Mouse (Mus musculus) 3134 (cell line): ENCODE measurements around the gene Srgap1.

Source experiments
- DNase-seq: peaks from one replicate; pipeline ENCODE4 v3.0.0-alpha.2; 2011; ENCODE audit warnings: low spot score; ENCODE audit not compliant: insufficient read length; ENCODE audit errors: extremely low read depth

Srgap1 gene

DNA sequence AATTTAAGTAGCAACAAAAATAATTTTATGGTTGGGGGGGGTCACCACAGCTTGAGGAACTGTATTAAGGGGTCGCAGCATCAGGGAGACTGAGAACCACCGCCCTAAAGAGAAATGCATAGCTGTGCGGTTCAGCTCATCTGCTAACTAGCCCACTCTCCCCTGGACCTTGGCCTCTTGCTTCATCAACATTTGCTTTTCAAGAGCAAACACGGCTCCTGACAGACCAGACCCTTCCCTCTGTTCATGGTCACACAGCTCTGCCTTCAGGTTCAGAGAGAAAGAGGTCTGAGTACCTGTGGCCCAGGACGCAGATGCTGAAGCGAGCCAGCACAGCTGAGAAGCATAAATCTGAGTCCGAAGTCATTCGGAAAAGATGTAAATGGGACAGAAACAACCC, 29.4 kb downstream of the Srgap1 start:
- no peak for DNase-seq

DNA sequence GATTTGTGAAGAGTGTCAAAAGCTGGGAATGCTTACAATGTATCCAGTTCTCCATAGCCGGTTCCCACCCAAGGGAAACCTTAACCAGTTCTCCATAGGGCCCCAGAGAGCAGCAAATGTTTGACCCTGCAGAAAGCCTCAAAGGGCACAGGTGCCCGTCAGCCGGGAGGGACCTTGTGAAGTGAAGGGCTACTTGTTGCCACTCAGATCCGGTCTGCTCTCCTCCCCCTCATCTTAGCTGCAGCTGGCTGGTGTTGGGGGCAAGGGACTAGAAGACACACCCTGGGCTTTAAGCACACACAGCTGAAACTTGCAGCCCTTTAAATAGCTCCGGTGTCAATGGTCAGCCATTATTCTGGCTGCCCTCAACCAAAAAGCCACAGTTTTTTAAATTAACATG, 30.1 kb downstream of the Srgap1 start:
- DNase-seq: no peak

DNA sequence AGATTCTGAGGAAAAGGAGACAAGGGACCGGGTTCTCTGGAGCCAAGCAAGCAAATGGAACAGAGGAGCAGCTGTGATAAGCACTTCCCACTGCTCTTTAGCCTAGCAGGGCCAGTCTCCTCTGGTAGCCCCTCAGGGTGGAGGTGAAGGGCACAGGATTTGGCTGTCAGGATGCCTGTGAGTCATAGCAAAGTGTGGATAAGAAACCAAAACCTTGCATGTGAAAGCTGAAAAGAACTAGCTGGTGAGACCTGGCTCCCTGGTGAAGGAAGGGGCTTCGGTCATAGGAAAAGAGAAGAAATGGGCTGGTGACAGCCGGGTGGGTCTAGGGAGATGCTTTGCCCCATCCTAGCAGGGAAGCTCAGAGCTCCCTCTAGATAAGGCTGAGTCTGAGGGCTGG, 30.5 kb downstream of the Srgap1 start:
- no peak for DNase-seq

DNA sequence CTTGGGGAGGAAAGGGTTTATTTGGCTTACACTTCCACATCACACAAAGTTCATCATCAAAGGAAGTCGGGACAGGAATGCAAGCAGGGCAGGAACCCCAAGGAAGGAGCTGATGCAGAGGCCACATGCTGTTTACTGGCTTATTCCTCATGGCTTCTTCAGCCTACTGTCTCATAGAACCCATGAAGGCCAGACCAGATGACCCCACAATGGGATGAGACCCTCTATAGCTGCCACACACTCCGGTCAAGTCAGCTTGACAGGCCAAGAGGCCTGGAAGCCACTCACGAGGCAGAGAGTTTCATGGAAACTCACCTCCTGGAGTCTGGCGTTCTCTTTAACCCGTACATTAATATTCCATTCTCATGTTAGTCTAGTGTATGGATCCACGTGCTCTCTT, 34.8 kb downstream of the Srgap1 start:
- no peak for DNase-seq

DNA sequence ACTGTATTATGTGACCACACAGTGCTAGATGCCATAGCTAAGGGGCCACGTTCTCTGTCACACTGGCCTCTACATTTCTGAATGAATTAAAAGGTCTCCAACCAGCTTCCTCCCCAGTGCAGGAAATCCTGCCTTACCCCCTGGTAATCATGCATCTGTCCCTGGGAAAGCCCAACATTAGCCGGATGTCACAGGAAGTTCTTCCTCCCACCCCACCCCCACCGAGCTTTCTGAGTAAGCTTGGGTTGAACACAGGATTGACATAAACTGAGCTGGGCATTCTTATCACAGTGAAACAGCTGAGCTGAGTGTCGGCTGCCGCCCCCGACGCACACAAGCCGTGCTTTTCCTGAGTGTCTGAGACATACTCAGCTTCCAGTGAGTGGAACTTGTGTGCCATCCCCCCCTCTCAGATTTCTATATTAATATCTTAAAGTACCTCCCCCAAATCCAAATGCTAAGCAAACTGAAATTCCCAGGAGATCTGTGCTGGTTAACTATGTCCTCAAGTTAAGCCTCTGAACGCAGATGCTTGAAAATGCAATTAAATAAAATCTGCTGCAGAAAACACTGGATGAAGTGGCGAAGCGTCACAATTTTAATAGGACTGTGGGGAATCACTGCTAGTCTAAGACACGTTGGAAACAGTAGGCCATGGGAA, 38.3 kb downstream of the Srgap1 start:
- no peak for DNase-seq

DNA sequence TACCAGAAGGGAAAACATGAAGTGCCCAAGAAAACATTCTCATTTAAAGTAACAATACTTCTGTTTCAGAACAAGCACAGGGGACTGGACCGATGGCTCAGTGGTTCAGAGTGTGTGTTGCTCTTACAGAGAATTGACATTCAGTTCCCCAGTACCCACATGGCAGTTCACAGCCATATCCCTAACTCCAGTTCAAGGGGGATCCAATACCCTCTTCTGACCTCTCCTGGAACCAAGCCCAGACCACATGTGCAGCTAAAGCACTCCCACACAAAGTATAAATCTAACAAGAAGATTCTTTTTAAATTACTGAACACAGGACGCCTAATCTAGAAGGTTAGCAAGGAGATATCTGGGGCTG, 38.8 kb downstream of the Srgap1 start:
- no peak for DNase-seq

DNA sequence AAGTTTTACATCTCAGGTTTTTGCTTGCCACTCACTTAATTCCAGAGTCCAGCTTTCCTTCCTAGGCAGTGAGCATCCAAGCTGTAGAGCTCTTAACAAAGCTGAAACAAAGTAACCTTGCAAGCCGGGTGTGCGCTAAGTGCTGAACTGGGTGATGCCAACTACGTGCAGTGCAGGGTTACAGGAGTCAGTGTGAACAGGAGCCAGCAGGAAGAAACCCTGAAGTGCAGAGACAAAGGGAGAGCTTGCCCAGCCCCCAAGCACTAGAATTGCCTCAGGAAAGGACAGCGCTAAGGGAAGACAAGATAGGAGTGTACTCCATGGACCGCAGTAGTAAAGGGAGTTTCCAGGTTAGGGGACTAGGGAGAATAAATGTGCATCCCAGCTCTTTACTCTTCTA, 40.5 kb downstream of the Srgap1 start:
- DNase-seq: no peak

DNA sequence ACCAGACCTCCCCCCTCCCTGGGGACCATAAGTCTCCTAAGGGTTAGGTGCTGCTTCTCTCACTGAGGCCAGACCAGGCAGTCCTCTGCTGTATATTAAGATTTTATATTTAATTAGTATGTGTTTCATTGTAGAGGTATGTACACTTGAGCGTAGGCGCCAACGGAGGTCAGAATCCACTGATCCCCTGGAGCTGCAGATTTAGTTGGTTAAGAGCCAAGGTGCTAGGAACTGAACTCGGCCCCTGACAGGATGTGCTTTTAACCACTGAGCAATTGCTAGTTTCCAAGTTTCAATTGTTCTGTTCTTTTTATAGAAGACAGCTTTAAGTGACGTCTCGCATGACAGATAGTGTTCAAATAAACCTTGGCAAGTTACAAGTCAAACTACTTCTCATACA, 41.0 kb downstream of the Srgap1 start:
- DNase-seq: no peak

DNA sequence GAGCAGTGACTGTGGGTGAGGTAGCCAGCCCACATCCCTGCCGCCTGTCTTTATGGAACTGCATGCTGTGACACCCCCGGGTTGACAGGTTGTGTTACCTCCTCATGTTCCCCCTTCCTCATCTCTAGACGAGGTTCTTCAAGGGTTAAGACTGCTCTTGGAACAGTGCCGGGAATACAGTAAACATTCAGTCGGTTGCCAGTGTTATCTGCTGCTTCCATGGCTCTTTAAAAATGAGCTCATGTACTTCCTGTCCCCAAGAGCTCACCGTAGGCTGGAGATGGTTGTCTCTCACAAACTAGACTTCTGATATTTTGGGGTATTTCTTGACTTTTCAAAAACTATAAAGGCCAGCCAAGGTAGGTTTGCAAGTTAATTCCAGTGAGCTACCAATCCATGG, 41.6 kb downstream of the Srgap1 start:
- no peak for DNase-seq

DNA sequence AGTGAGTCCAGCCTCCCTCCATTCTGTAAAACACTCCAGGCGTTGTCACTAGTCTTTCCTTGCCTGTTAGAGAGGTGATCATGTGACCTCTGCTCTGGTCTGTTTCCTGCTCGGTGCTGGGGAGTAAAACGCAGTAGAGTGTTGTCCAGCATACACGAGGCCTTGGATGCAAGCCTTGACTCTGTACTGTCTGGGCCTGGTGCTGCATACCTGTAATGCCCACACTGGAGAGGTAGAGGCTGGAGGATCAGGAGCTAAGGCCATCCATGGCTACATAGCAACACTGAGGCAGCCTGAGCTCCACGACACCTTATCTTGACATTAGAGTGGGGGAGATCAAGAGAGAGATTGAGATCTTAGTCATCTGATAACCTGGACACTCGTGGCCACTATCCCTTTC, 44.2 kb downstream of the Srgap1 start:
- DNase-seq: no peak

DNA sequence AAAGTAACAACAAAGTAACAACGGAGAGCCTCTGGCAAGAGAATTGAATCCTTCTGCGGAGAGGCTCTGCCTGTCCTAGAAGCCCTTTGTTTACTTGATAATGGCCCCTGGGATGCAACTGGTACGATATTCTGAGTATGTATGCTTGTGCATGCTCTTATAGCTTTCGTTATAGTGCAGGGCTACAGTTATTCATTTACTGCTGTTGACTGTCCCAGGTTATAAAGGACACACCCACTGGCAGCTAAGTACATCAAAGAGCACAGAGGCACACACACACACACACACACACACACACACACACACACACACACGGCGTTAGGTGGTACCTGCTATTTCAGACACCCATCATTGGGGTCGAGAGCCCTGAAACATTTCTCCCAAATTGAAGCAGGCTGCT, 48.3 kb downstream of the Srgap1 start:
- no peak for DNase-seq

DNA sequence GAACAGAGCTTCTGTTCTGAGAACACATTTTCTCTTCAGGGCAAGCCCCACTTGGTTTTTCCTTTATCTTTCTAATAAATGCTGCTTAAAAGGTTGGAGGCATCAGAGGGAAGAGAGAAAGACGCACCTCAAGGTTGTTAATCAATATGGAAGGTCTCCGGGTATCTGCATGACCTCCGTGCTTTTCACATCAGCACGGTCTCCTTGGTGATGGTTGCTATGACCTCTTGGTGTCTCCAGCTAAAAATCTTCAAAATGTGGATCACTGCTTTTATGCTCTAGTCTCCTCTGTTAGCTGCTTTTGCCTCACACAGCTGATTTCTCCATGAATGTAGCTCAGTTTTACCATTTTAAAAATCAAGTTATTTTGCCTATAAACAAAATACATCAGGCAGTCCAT, 50.6 kb downstream of the Srgap1 start:
- no peak for DNase-seq

DNA sequence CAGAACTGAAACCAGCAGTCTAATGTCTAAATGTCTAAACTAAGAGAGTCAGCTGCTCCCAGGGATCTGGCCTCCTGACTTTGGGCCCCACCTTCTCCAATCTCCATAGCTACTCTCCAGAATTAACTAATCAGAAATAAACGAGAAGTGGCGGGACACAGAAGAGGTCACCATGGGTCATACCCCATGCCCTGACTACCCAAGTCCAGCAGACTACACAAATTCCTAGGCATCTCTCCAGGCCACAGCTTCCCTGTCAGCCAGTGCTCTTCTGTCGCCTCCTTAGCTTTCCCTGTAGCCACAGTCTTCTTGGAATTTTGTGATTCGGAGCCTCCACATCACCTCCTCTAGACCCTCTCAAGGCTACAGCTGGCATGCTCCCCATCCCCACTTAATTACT, 51.7 kb downstream of the Srgap1 start:
- no peak for DNase-seq

DNA sequence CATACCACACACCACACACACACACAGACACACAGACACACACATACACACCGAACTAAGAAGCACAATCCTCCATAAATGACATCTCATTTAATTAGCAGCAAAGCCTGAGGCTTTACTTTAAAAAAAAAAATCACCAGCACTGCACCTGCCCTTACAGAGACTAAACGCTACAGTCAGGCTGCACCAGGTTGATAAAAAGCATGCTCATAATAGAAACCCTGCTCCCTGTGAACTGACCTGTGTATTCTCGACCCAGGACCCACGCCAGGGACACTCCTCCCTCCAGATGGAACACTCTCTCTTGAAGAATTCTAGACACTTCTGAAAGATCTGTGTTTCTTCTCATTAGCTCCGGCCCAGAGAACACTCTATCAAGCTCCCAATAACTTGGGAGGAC, 52.5 kb downstream of the Srgap1 start:
- DNase-seq: no peak

DNA sequence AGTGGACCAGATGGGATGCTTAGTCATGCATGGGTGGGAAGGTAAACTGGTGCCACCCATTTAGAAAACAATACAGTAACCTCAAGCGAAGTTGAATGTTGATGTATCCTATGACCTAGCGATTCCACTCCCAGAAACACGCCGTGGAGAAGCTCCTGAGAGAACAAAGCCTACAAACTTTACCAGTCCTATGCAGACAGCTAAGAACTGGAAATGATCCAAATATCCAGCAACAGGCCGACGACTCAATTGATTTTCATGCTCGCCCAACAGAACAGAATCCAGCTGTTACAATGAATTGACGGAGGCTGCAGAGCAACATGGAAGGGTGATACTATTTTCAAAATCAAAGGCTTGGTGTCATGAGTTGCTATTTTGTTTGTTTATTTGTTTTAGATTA, 54.5 kb downstream of the Srgap1 start:
- DNase-seq: no peak

DNA sequence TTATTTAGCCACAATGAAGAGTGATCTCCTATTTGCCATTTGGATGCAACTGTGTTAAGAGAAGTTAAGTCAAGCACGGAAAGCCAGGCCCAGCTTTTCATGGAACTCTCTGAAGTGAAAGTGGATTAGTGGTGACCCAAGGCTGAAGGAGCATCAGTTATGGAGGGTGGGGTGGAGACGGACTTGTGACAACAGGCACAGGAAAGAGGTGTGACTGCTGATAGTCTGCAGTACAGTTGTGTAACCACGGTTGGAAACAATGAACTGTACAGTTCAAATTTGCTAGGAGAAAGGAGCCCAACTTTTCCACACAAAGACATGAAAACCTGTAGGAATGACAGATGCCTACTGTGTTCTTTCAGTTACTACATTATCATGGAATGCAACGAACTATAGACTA, 60.1 kb downstream of the Srgap1 start:
- no peak for DNase-seq

DNA sequence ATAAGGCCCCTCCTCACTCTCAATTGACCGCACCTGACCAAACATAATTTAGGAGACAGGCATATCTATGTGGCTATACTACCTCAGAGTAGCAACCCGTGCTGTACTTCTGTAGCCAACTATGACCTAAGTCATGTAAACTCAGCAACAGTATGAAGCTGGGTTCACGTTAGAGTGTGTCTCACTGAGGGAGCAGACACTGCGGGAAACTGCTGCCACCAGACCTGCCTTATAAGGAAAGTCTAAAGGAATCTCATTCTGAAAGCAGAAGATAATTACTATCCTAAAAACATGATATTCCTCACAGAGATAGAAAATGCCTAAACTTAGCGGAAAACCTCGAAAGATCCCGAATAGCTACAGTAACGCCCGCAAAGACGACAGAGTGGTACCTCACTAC, 62.2 kb downstream of the Srgap1 start:
- no peak for DNase-seq

DNA sequence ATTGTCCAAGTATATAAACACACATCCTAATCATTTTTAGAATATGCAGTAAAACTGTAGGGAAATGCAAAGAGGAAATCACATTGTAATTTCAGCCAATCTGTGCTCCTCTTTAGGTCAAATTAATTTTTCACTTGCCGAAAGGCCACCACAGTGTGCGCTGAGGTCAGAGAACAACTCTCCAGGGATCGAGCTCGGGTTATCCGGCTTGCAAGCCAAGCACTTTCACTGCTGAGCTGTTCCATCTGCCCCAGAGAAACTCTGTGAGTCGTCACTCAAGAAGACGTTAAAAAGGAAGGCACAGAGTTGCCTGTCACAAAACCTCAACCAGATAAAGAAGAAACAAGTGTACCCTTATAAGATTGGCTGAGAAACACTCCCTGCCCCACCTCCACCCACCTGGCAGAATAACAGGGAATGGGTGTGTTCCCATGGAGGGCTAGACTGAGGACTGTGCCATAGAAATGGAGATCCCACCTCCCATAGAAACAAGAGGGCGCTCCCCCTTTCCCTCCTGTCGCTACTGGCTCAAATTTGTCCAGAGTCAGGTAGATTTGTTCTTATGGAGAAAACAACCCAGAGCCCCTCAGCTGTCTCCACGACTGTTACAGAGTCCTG, 63.0 kb downstream of the Srgap1 start:
- no peak for DNase-seq

DNA sequence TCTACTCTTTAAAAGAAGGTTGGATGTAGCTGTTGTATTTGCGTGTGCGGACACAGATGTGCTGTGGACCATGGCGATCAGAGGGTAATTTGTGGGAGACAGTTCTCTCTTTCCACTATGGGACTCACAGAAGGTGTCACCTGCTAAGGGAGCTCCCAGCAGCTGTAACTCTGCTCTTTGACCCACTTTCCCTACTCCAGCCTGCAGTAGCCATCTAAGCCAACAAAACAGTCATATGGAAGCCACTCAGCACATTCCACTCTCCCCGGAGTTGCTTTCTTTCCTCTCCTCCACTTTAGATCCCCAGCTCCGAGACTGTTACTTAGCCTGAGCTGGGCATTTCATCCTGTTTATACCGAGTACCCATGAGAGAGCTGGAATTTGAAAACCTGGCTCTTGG, 71.8 kb downstream of the Srgap1 start:
- no peak for DNase-seq

DNA sequence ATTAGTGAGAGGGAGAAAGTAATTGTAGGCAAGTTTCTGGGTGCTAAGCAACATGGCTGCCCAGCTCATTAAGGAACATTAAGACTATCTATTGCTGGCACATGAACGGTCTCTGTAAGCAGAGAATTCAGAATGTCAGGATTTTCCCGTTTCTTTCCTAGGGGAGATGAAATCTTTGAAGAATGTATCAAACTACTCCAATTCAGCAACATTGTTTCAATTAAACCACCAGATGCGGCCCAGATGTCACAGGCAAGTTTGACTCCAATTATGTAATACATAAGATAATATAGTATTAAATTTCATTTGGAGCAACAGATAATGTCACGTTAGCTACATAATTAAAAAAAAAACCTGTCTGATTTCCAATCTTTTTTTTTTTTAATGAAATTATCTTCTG, 72.5 kb downstream of the Srgap1 start:
- DNase-seq: no peak

DNA sequence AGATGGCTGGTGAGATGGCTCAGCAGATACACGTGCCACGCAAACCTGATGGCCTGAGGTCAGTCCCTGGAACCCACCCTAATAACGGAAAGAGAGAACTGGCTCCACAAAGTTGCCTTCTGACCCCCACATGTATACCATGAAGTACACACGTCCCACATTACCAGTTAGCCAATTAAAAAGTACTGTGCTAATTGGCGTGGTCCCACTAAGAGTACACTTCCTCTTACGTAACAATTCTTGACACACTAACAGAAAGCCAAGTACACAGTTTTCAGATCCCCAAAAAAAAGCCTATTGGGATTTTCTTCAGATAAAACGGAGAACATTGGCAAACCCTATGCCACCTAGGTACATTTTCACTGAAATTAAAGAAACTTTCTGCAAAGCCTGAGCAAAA, 73.8 kb downstream of the Srgap1 start:
- DNase-seq: no peak

DNA sequence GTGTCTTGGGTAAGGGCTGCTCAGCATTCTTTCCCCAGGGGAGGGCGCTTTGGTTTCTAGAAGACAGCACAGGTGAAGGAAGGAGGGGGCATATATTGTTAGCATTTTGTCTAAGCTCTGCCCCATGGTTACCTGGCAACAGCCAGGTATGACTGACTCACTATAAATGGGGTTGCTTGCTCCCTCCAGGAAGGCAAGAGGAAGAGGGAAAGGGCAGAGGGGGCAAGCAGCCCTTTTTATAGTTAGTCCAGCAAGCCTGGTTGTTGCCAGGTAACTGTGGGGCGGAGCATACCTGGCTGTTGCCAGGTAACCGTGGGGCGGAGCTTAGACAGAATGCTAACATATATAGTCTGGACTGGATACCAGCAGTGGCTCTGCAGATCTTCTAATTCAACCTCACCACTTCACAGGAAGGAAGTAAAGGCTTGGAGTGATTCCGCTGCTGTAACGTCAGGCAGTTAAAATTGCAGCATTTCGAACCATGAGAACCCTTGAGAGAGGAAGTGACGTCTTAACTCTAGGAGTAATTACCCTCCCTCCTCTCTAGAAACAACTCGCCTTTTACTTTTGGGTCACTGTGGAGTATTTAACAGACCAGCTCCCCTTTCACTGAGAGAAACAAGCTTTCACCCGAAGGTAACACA, 74.7 kb downstream of the Srgap1 start:
- no peak for DNase-seq

DNA sequence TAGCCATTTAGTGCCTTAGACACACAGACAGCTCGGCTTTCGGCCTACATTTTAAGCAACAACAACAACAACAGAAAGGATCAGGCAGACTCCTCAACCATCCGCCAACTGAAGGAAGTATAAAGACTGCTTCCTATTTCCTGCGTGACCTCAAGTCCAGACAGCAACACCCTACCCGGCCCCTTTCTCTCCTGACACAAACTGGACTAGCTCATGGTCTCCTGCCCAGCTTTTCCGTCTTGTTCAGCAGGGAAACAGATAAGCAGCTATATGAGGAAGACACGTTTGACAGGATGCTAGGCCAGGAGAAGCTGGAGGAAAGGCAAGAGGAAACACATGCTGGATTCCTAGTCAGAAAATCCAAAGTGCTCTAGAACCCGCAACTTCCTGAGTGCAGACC, 75.5 kb downstream of the Srgap1 start:
- DNase-seq: no peak
